8 mouse cellular contexts compared by ENCODE assay signal in genomic region chr15:100228535-100229336, GRCm38 (mm10). TPM values are rescaled to one million over a fixed set of nuclear protein-coding genes. Genes with fewer than 3 reads are reported as not detected.
DNase-seq lines count a peak whose midpoint lies in the region; ATAC-seq and TF ChIP-seq lines count a peak whose summit lies in the region.

No protein-coding gene starts in this region.

- 0 out of 2 replicates have a peak, but pooled peaks cover 4% of the 10 kb centered on the region for H3K9me3 ChIP-seq in heart, embryonic 13.5 days
- H3K9me3 ChIP-seq in ES-E14 (ENCODE audit: control insufficient read depth, insufficient read depth, low read depth, low read length) = no peaks in the 10 kb centered on the region
- no peaks in the 10 kb centered on the region for H3K9me3 ChIP-seq in forebrain, embryonic 16.5 days (ENCODE audit: control insufficient read depth, low read length)
- no peaks in the 10 kb centered on the region for H3K9me3 ChIP-seq in liver, embryonic 13.5 days (replicated peaks)

- peak overlapping the region; percentile 100 for H3K27ac ChIP-seq in heart, embryonic 13.5 days (replicated peaks)
- peak overlapping the region; percentile 100 for H3K27ac ChIP-seq in ES-E14 (ENCODE audit: insufficient read depth, low read depth, low read length, poor library complexity, severe bottlenecking)
- H3K27ac ChIP-seq in forebrain, embryonic 16.5 days (ENCODE audit: low read length) = peak overlapping the region; percentile 100
- H3K27ac ChIP-seq in liver, embryonic 13.5 days = peak overlapping the region; percentile 98

- peak overlapping the region; percentile 78 for H3K4me3 ChIP-seq in heart, embryonic 13.5 days
- peak overlapping the region; percentile 99 to 100 for H3K4me3 ChIP-seq in ES-E14 (ENCODE audit: insufficient read depth in 1 of 2, low read depth in 1 of 2, low read length in 2 of 2, poor library complexity in 1 of 2, severe bottlenecking in 1 of 2)
- peak overlapping the region; percentile 78 for H3K4me3 ChIP-seq in forebrain, embryonic 16.5 days (replicated peaks; ENCODE audit: low read length)
- peak overlapping the region; percentile 87 for H3K4me3 ChIP-seq in liver, embryonic 13.5 days (replicated peaks)

- H3K27me3 ChIP-seq in heart, embryonic 13.5 days (replicated peaks) = no peaks in the 10 kb centered on the region
- no peaks in the 10 kb centered on the region for H3K27me3 ChIP-seq in forebrain, embryonic 16.5 days (replicated peaks; ENCODE audit: control insufficient read depth, insufficient read depth, low read length)
- no peaks in the 10 kb centered on the region for H3K27me3 ChIP-seq in liver, embryonic 13.5 days

- H3K36me3 ChIP-seq in heart, embryonic 13.5 days = peaks cover 23% of the 10 kb centered on the region
- peaks cover 10% of the 10 kb centered on the region for H3K36me3 ChIP-seq in ES-E14 (ENCODE audit: control insufficient read depth, insufficient read depth, low read length, poor library complexity, severe bottlenecking)
- H3K36me3 ChIP-seq in forebrain, embryonic 16.5 days (ENCODE audit: control insufficient read depth, insufficient read depth) = no peaks in the 10 kb centered on the region
- H3K36me3 ChIP-seq in liver, embryonic 13.5 days = peaks cover 20% of the 10 kb centered on the region

- peak overlapping the region; percentile 71 for H3K4me2 ChIP-seq in heart, embryonic 13.5 days
- peak overlapping the region; percentile 55 for H3K4me2 ChIP-seq in forebrain, embryonic 16.5 days (ENCODE audit: low read length)
- peak overlapping the region; percentile 78 for H3K4me2 ChIP-seq in liver, embryonic 13.5 days

- peak overlapping the region; percentile 99 for H3K9ac ChIP-seq in heart, embryonic 13.5 days
- H3K9ac ChIP-seq in ES-E14 (ENCODE audit: insufficient read depth, low read depth, low read length, poor library complexity, severe bottlenecking) = peak overlapping the region; percentile 100
- peak overlapping the region; percentile 98 for H3K9ac ChIP-seq in forebrain, embryonic 16.5 days (replicated peaks; ENCODE audit: low read depth, low read length)
- H3K9ac ChIP-seq in liver, embryonic 13.5 days = peak overlapping the region; percentile 95

- peaks cover 50% of the 10 kb centered on the region for H3K4me1 ChIP-seq in heart, embryonic 13.5 days
- H3K4me1 ChIP-seq in ES-E14 (ENCODE audit: control insufficient read depth in 2 of 2, insufficient read depth in 2 of 2, low read length in 2 of 2, poor library complexity in 1 of 2) = peaks cover 2% of the 10 kb centered on the region in 2 experiments; a peak in 3 of 4 replicates
- H3K4me1 ChIP-seq in forebrain, embryonic 16.5 days (replicated peaks; ENCODE audit: control insufficient read depth, insufficient read depth, low read length) = peaks cover 19% of the 10 kb centered on the region
- peaks cover 65% of the 10 kb centered on the region for H3K4me1 ChIP-seq in liver, embryonic 13.5 days (replicated peaks)

- WGBS in heart, embryonic 13.5 days = 10% methylated on average over 16 of the region's 16 CpGs
- WGBS in forebrain, embryonic 16.5 days = 10% methylated on average over 16 of the region's 16 CpGs
- 4% methylated on average over 16 of the region's 16 CpGs for WGBS in liver, embryonic 13.5 days (ENCODE audit: insufficient replicate concordance)

- intact Hi-C loops in heart, postnatal 25 days (cut with DNase I) = loop anchor here (5.0 kb wide), 1 partner anchor 191 kb away; the partner anchor contains the start of gene Dip2b

- ATAC-seq in heart, embryonic 13.5 days (ENCODE audit: extremely low read depth, insufficient number of reproducible peaks, low FRiP score, low TSS enrichment) = no peak
- 0 out of 2 replicates have a peak, but pooled peaks have one; percentile 21 for ATAC-seq in forebrain, embryonic 16.5 days
- 0 out of 2 replicates have a peak, but pooled peaks have one; percentile 2 for ATAC-seq in liver, embryonic 13.5 days (ENCODE audit: low read depth)

- no peak for DNase-seq in heart, postnatal 25 days (ENCODE audit: low spot score)
- no peak for DNase-seq in ES-E14 (ENCODE audit: low read depth, low spot score)
- DNase-seq in liver, embryonic 13.5 days = peak; percentile 9
- peak; percentile 35 for DNase-seq in yolk sac, embryonic 10.5 days (ENCODE audit: low spot score)
- DNase-seq in left cerebral cortex, adult 8-10 months (ENCODE audit: low spot score in 2 of 2) = no peak
- no peak for DNase-seq in thymus, postnatal 4 days

- in situ Hi-C loops in ES-E14 (cut with MboI; ENCODE audit: low sequenced_read_pairs in 2 of 2, unreplicated experiment in 2 of 2) = no loop called here

TF ChIP-seq in ES-E14, 5 proteins besides CTCF, POLR2A, EP300 and RAD21:
- TF ChIP-seq MAFK (IDR thresholded peaks at IDR 0.05; ENCODE audit: insufficient read depth, low read depth, low read length) (no peak), ZNF384 (IDR thresholded peaks at IDR 0.05; ENCODE audit: low read depth, low read length) (no peak), ZC3H11A (IDR thresholded peaks at IDR 0.05; ENCODE audit: borderline replicate concordance, low read depth, low read length) (no peak), CHD2 (IDR thresholded peaks at IDR 0.05; ENCODE audit: low read depth, low read length) (no peak), HCFC1 (IDR thresholded peaks at IDR 0.05; ENCODE audit: borderline replicate concordance, insufficient read depth, low read length) (no peak)

RNA-seq across cellular contexts. Expression of gene Atf1, which starts 1.1 kb away (rescaled TPM):
- polyA plus RNA-seq in heart, embryonic 13.5 days (2015; fragmentation: Nextera tagmentation; extraction: Ambion mirVana) = 30.3 and 34.4 TPM in 2 replicates
- 10 to 100 TPM; 46.0 to 51.8 TPM for total RNA-seq in heart, postnatal 25 days (2021)
- total RNA-seq in ES-E14 (2012; rRNA removed) = 26.4 and 47.2 TPM in 2 replicates
- polyA plus RNA-seq in forebrain, embryonic 16.5 days (2015; fragmentation: Nextera tagmentation; extraction: Ambion mirVana) = 18.9 and 21.4 TPM in 2 replicates
- 46.5 and 51.3 TPM in 2 replicates for polyA plus RNA-seq in liver, embryonic 13.5 days (2015; fragmentation: Nextera tagmentation; extraction: Ambion mirVana)
- 10 to 100 TPM; 20.6 to 27.1 (median 26.2) TPM for total RNA-seq in left cerebral cortex, adult 8-10 months (2022)

RNA-seq across cellular contexts. Expression of gene Tmprss12, which starts 51.9 kb away (rescaled TPM):
- not detected in 2 replicates for polyA plus RNA-seq in heart, embryonic 13.5 days (2015; fragmentation: Nextera tagmentation; extraction: Ambion mirVana)
- total RNA-seq in heart, postnatal 25 days (2021) = not detected
- 1.5 and 1.6 TPM in 2 replicates for total RNA-seq in ES-E14 (2012; rRNA removed)
- polyA plus RNA-seq in forebrain, embryonic 16.5 days (2015; fragmentation: Nextera tagmentation; extraction: Ambion mirVana) = not detected in 2 replicates
- not detected in 2 replicates for polyA plus RNA-seq in liver, embryonic 13.5 days (2015; fragmentation: Nextera tagmentation; extraction: Ambion mirVana)
- total RNA-seq in left cerebral cortex, adult 8-10 months (2022) = not detected

Comparison
In these comparisons a context has a peak if more than half of its experiments do, and no peak if none do; other contexts are left out.
1. DNase-seq: peak in liver, embryonic 13.5 days (single experiment) and yolk sac, embryonic 10.5 days (single experiment); none in heart, postnatal 25 days (single experiment), ES-E14 (single experiment), left cerebral cortex, adult 8-10 months (0 of 2) and thymus, postnatal 4 days (single experiment).
2. Peak in every context shown above with its lines, with median percentiles within 50 percentile points of each other: H3K27ac ChIP-seq, H3K4me2 ChIP-seq, H3K4me3 ChIP-seq and H3K9ac ChIP-seq.